In genomic region chr2:107515486-107515885, GRCm38 (mm10) we compare ENCODE assay signal across 6 mouse cellular contexts.
DNase-seq lines count a peak whose midpoint lies in the region; TF ChIP-seq lines count a peak whose summit lies in the region.
"Not testable (repeated sequence)": the region's sequence is repeated elsewhere in the genome, so short reads cannot be mapped to it uniquely, and the experiment has no call there.

No protein-coding gene starts in this region.

- H3K36me3 ChIP-seq in ES-Bruce4 (ENCODE audit: control insufficient read depth, insufficient read depth, low read length, poor library complexity, severe bottlenecking); ES-E14 (ENCODE audit: control insufficient read depth, insufficient read depth, low read length, poor library complexity, severe bottlenecking): not testable (repeated sequence)

- H3K4me1 ChIP-seq in ES-Bruce4 (ENCODE audit: control insufficient read depth, insufficient read depth, low read length); ES-E14 (ENCODE audit: control insufficient read depth in 2 of 2, insufficient read depth in 2 of 2, low read length in 2 of 2, poor library complexity in 1 of 2): not testable (repeated sequence)

- not testable (repeated sequence) for H3K4me3 ChIP-seq in ES-Bruce4 (ENCODE audit: low read depth, low read length); ES-E14 (ENCODE audit: insufficient read depth in 1 of 2, low read depth in 1 of 2, low read length in 2 of 2, poor library complexity in 1 of 2, severe bottlenecking in 1 of 2)

- TF ChIP-seq EP300 in ES-Bruce4 (IDR thresholded peaks at IDR 0.05; ENCODE audit: insufficient read depth, low read depth, low read length) = not testable (repeated sequence)

- H3K9me3 ChIP-seq in ES-Bruce4 (replicated peaks; ENCODE audit: control insufficient read depth, insufficient read depth, low read length, poor library complexity, severe bottlenecking); ES-E14 (ENCODE audit: control insufficient read depth, insufficient read depth, low read depth, low read length): not testable (repeated sequence)

- H3K27ac ChIP-seq in ES-Bruce4 (ENCODE audit: insufficient read depth, low read length) = peak overlapping the region; percentile 81
- H3K27ac ChIP-seq in ES-E14 (ENCODE audit: insufficient read depth, low read depth, low read length, poor library complexity, severe bottlenecking) = not testable (repeated sequence)

- not testable (repeated sequence) for TF ChIP-seq CTCF in ES-Bruce4 (IDR thresholded peaks at IDR 0.05; ENCODE audit: low read depth, low read length)

- peak; percentile 86 for DNase-seq in ES-CJ7 (ENCODE audit: low read depth, low spot score)
- peak; percentile 33 for DNase-seq in ES-E14 (ENCODE audit: low read depth, low spot score)
- DNase-seq in R1 (ENCODE audit: low read depth, low spot score) = peak; percentile 91
- DNase-seq in WW6 (ENCODE audit: low read depth, low spot score) = peak; percentile 11
- DNase-seq in ZHBTc4 (ENCODE audit: low read depth, low spot score) = peak; percentile 82

- not testable (repeated sequence) for H3K9ac ChIP-seq in ES-Bruce4 (ENCODE audit: low read depth, poor library complexity, severe bottlenecking); ES-E14 (ENCODE audit: insufficient read depth, low read depth, low read length, poor library complexity, severe bottlenecking)

- H3K27me3 ChIP-seq in ES-Bruce4 (ENCODE audit: control insufficient read depth, insufficient read depth, low read length, poor library complexity, severe bottlenecking) = not testable (repeated sequence)

- in situ Hi-C loops in ES-E14 (cut with MboI; ENCODE audit: low sequenced_read_pairs in 2 of 2, unreplicated experiment in 2 of 2) = not testable (repeated sequence)

- TF ChIP-seq POLR2A in ES-Bruce4 (IDR thresholded peaks at IDR 0.05; ENCODE audit: insufficient read depth, low read length) = not testable (repeated sequence)

Comparison
In these comparisons a context has a peak if more than half of its experiments do, and no peak if none do; other contexts are left out.
1. DNase-seq: peak in every context shown above with its lines; median percentile 91 in R1; 86 in ES-CJ7; 82 in ZHBTc4; 33 in ES-E14; 11 in WW6.